Comparison of ENCODE assay signal across 10 mouse cellular contexts in genomic region chrX:73064415-73064793, GRCm38 (mm10). TPM values are rescaled to one million over a fixed set of nuclear protein-coding genes. Genes with fewer than 3 reads are reported as not detected.
A peak's percentile ranks its signal among the peaks of the same experiment; 100 is the strongest.
DNase-seq lines count a peak whose midpoint lies in the region; ATAC-seq and TF ChIP-seq lines count a peak whose summit lies in the region.
"Had no signal": no experiment of that assay in that cellular context is flagged by ENCODE, and none has a peak within 500 bp of the region (broad histone marks: within the 10 kb centered on the region; RNA-seq: fewer than 3 reads in every experiment).

Pnma3 (plus strand) TSS chrX:73064787.

- WGBS in heart, embryonic 14.5 days = 41% methylated on average over 7 of the region's 7 CpGs
- 28% methylated on average over 7 of the region's 7 CpGs for WGBS in hindbrain, embryonic 10.5 days
- WGBS in limb, embryonic 13.5 days = 22% methylated on average over 7 of the region's 7 CpGs
- 30% methylated on average over 5 of the region's 7 CpGs for WGBS in thymus, adult 2 months

- H3K4me1 ChIP-seq in heart, embryonic 14.5 days (ENCODE audit: control insufficient read depth in 2 of 2, insufficient read depth in 2 of 2, low read length in 2 of 2) = no peaks in the 10 kb centered on the region
- H3K4me1 ChIP-seq in hindbrain, embryonic 10.5 days (replicated peaks) = peaks cover 11% of the 10 kb centered on the region
- H3K4me1 ChIP-seq in limb, embryonic 13.5 days = no peaks in the 10 kb centered on the region
- H3K4me1 ChIP-seq in thymus, adult 2 months (replicated peaks; ENCODE audit: control insufficient read depth, insufficient read depth, low read length) = no peaks in the 10 kb centered on the region

- no peak within 1 kb of the TSS for H3K27ac ChIP-seq in heart, embryonic 14.5 days (replicated peaks in 1 of 2; ENCODE audit: control insufficient read depth in 1 of 2, insufficient read depth in 1 of 2, low read depth in 2 of 2, low read length in 2 of 2)
- H3K27ac ChIP-seq in hindbrain, embryonic 10.5 days = peak within 1 kb of the TSS; percentile 72
- H3K27ac ChIP-seq in limb, embryonic 13.5 days = no peak within 1 kb of the TSS
- H3K27ac ChIP-seq in thymus, adult 2 months (ENCODE audit: control insufficient read depth, insufficient read depth, low read length) = no peak within 1 kb of the TSS

- no peak within 1 kb of the TSS for H3K9ac ChIP-seq in heart, embryonic 14.5 days (ENCODE audit: low read length)
- H3K9ac ChIP-seq in limb, embryonic 13.5 days = peak within 1 kb of the TSS; percentile 51; the same call in 1 of the 2 replicates

- TF ChIP-seq POLR2A in thymus, adult 2 months (IDR thresholded peaks at IDR 0.05; ENCODE audit: control insufficient read depth, extremely low read depth, insufficient read depth, low read length, poor library complexity) = no peak

- H3K4me2 ChIP-seq in heart, embryonic 14.5 days (ENCODE audit: low read length) = peak within 1 kb of the TSS; percentile 46
- H3K4me2 ChIP-seq in limb, embryonic 13.5 days (replicated peaks) = peak within 1 kb of the TSS; percentile 59

- DNase-seq in heart, postnatal 10 days = no peak
- DNase-seq in cerebellum, adult 9-10 months = peak; percentile 26
- no peak for DNase-seq in hindbrain, embryonic 10.5 days (ENCODE audit: low spot score)
- DNase-seq in thymus, adult 2 months = no peak
- no peak for DNase-seq in urinary bladder, postnatal 10 days (ENCODE audit: low spot score)

- H3K9me3 ChIP-seq in heart, embryonic 14.5 days (ENCODE audit: control insufficient read depth, low read length) = no peaks in the 10 kb centered on the region
- no peaks in the 10 kb centered on the region for H3K9me3 ChIP-seq in hindbrain, embryonic 10.5 days
- no peaks in the 10 kb centered on the region for H3K9me3 ChIP-seq in limb, embryonic 13.5 days

- TF ChIP-seq CTCF in thymus, adult 2 months (IDR thresholded peaks at IDR 0.05; ENCODE audit: borderline replicate concordance, control insufficient read depth, extremely low read depth, insufficient read depth, low read length, poor library complexity) = no peak

- no peaks in the 10 kb centered on the region for H3K36me3 ChIP-seq in heart, embryonic 14.5 days (ENCODE audit: control insufficient read depth, insufficient read depth, low read length)
- H3K36me3 ChIP-seq in hindbrain, embryonic 10.5 days = no peaks in the 10 kb centered on the region
- H3K36me3 ChIP-seq in limb, embryonic 13.5 days = no peaks in the 10 kb centered on the region
- no peaks in the 10 kb centered on the region for H3K36me3 ChIP-seq in thymus, adult 2 months (ENCODE audit: control insufficient read depth, insufficient read depth, low read length)

- no peak within 1 kb of the TSS; a peak in 1 of 4 replicates for H3K4me3 ChIP-seq in heart, embryonic 14.5 days (ENCODE audit: control insufficient read depth in 1 of 2, insufficient read depth in 1 of 2, low read depth in 1 of 2, low read length in 2 of 2)
- H3K4me3 ChIP-seq in hindbrain, embryonic 10.5 days = peak within 1 kb of the TSS; percentile 43
- peak within 1 kb of the TSS; percentile 27 for H3K4me3 ChIP-seq in limb, embryonic 13.5 days
- no peak within 1 kb of the TSS for H3K4me3 ChIP-seq in thymus, adult 2 months (ENCODE audit: control insufficient read depth, insufficient read depth, low read length)

- no peak for ATAC-seq in heart, embryonic 14.5 days (ENCODE audit: insufficient number of reproducible peaks, insufficient read depth, low FRiP score, low read depth)
- no peak for ATAC-seq in limb, embryonic 13.5 days (ENCODE audit: low FRiP score, low read depth)
- ATAC-seq in erythroid progenitor cell, adult 5-6 weeks (replicated peaks; ENCODE audit: low FRiP score, poor library complexity, severe bottlenecking) = no peak

- intact Hi-C loops in heart, postnatal 10 days (cut with DNase I) = no loop called here

- H3K27me3 ChIP-seq in heart, embryonic 14.5 days (ENCODE audit: control insufficient read depth, insufficient read depth, low read length) = no peaks in the 10 kb centered on the region
- peaks cover 22% of the 10 kb centered on the region for H3K27me3 ChIP-seq in hindbrain, embryonic 10.5 days (ENCODE audit: insufficient read depth, poor library complexity, severe bottlenecking)
- H3K27me3 ChIP-seq in limb, embryonic 13.5 days = peaks cover 16% of the 10 kb centered on the region; the same call in 1 of the 2 replicates
- H3K27me3 ChIP-seq in thymus, adult 2 months (ENCODE audit: control insufficient read depth, insufficient read depth, low read length) = no peaks in the 10 kb centered on the region

RNA-seq across cellular contexts. Expression of gene Pnma3, which starts in this region (rescaled TPM):
- polyA plus RNA-seq in heart, embryonic 14.5 days (2014; fragmentation: Nextera tagmentation; extraction: Ambion mirVana) = not detected in 2 replicates
- not detected for total RNA-seq in heart, postnatal 10 days (2021)
- polyA plus RNA-seq in hindbrain, embryonic 10.5 days (2016; fragmentation: Nextera tagmentation; extraction: Ambion mirVana) = 0.25 and 0.51 TPM in 2 replicates
- polyA plus RNA-seq in limb, embryonic 13.5 days (2015; fragmentation: Nextera tagmentation; extraction: Ambion mirVana) = 0.29 and 0.32 TPM in 2 replicates
- not detected in 2 replicates for polyA plus RNA-seq in thymus, adult 2 months (2012; rRNA removed)
- total RNA-seq in erythroid progenitor cell, adult 5-6 weeks (2015; ENCODE audit: low replicate concordance) = not detected in 2 replicates
- not detected in 2 replicates for total RNA-seq in erythroid progenitor cell, adult 5-6 weeks (2017; ENCODE audit: low replicate concordance)
- total RNA-seq: megakaryocyte, adult 5-6 weeks had no signal
- polyA plus RNA-seq: thymus, postnatal 0 days had no signal

Comparison
In these comparisons a context has a peak if more than half of its experiments do, and no peak if none do; other contexts are left out.
1. H3K4me3 ChIP-seq: peak in hindbrain, embryonic 10.5 days (single experiment) and limb, embryonic 13.5 days (single experiment); none in heart, embryonic 14.5 days (0 of 2) and thymus, adult 2 months (single experiment).